Mouse (Mus musculus): ENCODE measurements at regions not wholly inside any gene's neighbourhood (a gene's known extent, or its start where the extent isn't known, plus 50 kb on each side); places are given as distances from the start of the nearest gene placed in this dataset.
"Not testable (repeated sequence)": the region's sequence is repeated elsewhere in the genome, so short reads cannot be mapped to it uniquely, and the experiment has no call there.

- no peak for DNase-seq
Measured at GRCm38 (mm10) chr7:95991250-95992032, 179.6 kb upstream of the Tenm4 start.

GRCm38 (mm10) chr7:95992033-95992516 is 179.0 kb upstream of the Tenm4 start:
- DNase-seq, result no peak

- no peak for DNase-seq
Measured at GRCm38 (mm10) chr7:95992521-95992920, 178.5 kb upstream of the Tenm4 start.

GRCm38 (mm10) chr7:95997190-95997589 is 173.9 kb upstream of the Tenm4 start:
- no peak for DNase-seq

GRCm38 (mm10) chr7:95999189-95999588 is 171.9 kb upstream of the Tenm4 start:
- no peak for DNase-seq

GRCm38 (mm10) chr7:96002401-96002800 is 168.6 kb upstream of the Tenm4 start:
- no peak for DNase-seq

GRCm38 (mm10) chr7:96006299-96006698 is 164.7 kb upstream of the Tenm4 start:
- DNase-seq, result no peak

GRCm38 (mm10) chr7:96013008-96013407 is 158.0 kb upstream of the Tenm4 start:
- no peak for DNase-seq

GRCm38 (mm10) chr7:96017112-96017884 is 153.7 kb upstream of the Tenm4 start:
- DNase-seq, result peak in 1 of 2 experiments; percentile 32

GRCm38 (mm10) chr7:96024048-96024447 is 147.0 kb upstream of the Tenm4 start:
- DNase-seq, result no peak

GRCm38 (mm10) chr7:96026781-96027418 is 144.1 kb upstream of the Tenm4 start:
- no peak for DNase-seq

GRCm38 (mm10) chr7:96033636-96034035 is 137.4 kb upstream of the Tenm4 start:
- DNase-seq, result no peak

- DNase-seq, result no peak
Measured at GRCm38 (mm10) chr7:96035456-96035855, 135.6 kb upstream of the Tenm4 start.

GRCm38 (mm10) chr7:96039628-96040027 is 131.4 kb upstream of the Tenm4 start:
- no peak for DNase-seq

GRCm38 (mm10) chr7:96041806-96042205 is 129.2 kb upstream of the Tenm4 start:
- DNase-seq, result no peak

- no peak for DNase-seq
Measured at GRCm38 (mm10) chr7:96051631-96052030, 119.4 kb upstream of the Tenm4 start.

GRCm38 (mm10) chr7:96061599-96061998 is 109.4 kb upstream of the Tenm4 start:
- not testable (repeated sequence) for DNase-seq

- DNase-seq, result no peak
Measured at GRCm38 (mm10) chr7:96078511-96078910, 92.5 kb upstream of the Tenm4 start.

- peak; percentile 17 to 55 for DNase-seq
Measured at GRCm38 (mm10) chr7:96081676-96082075, 89.4 kb upstream of the Tenm4 start.

GRCm38 (mm10) chr7:96095185-96095584 is 75.9 kb upstream of the Tenm4 start:
- DNase-seq, result no peak

- DNase-seq, result no peak
Measured at GRCm38 (mm10) chr7:96095752-96096151, 75.3 kb upstream of the Tenm4 start.

- no peak for DNase-seq
Measured at GRCm38 (mm10) chr7:96098686-96099376, 72.2 kb upstream of the Tenm4 start.

GRCm38 (mm10) chr7:96102727-96103126 is 68.3 kb upstream of the Tenm4 start:
- no peak for DNase-seq

All from lung, postnatal 4 days (tissue).